Mouse (Mus musculus) inflammation-experienced regulatory T-cells, adult 6 months (primary cell): ENCODE measurements around the gene Acss1. TPM values are rescaled to one million over a fixed set of nuclear protein-coding genes. Genes with fewer than 3 reads are reported as not detected.

Experiments
- ATAC-seq: one replicate; pipeline ENCODE4 v1.8.0; 2017
- polyA plus RNA-seq, 3 experiments: library from polyadenylated mRNA; unstranded; fragments of 100-300 nt; shearing (Covaris generic); gene quantifications; one replicate each; pipeline ENCODE4 v1.2.1; 2017

Acss1 gene
- polyA plus RNA-seq, result 10 to 100 TPM in 2 of 3 experiments, 1 to 10 TPM in 1; 7.4 to 18.7 (median 13.7) TPM

DNA sequence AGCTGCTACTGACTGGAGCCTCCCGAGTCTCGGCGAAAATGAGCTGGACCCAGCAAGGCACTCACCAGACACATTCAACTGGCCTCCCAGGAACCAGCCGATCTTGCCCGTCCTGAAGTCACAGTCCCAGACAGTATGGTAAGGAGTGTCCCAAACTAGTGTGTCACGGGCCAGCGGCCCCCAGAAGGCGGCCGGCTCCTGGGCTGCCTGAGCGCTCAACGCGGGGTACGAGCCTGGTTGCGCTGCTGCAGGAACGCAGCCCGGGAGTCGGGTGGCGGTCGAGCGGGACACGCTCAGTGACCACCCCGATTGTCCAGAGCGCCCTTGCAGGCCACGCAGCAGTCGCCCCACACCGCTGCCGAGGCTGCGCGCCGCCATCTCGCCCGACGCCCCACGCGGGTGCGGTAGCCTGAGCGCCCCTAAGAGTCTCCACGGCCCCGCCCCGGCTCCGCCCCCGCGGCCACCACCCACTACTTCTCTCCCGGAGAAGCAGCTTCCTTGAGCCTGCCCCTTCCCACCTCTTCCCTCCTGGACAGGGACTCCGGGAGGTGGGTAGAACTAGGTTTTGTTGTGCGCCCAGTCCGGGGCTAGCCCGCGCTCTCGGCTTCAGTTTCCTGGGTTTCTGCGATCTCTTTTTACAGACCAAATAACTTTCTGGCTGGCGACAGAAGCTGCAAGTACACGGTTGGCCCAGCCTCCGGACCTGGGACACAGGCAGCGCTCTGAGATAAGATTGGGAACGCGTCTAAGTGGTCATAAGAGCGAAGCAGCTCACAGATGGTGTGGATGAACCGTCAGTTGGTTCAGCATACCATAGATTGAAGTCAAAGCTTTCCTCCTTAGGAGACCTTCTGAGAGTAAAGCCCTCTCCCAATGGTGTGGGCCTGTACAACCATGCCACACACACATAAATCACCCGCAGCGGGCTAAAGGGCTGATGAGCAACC, at the start of gene Acss1:
Acss1 (minus strand) TSS at position 681 of the 947 bp plus-strand sequence.
- peak; percentile 33 for ATAC-seq

DNA sequence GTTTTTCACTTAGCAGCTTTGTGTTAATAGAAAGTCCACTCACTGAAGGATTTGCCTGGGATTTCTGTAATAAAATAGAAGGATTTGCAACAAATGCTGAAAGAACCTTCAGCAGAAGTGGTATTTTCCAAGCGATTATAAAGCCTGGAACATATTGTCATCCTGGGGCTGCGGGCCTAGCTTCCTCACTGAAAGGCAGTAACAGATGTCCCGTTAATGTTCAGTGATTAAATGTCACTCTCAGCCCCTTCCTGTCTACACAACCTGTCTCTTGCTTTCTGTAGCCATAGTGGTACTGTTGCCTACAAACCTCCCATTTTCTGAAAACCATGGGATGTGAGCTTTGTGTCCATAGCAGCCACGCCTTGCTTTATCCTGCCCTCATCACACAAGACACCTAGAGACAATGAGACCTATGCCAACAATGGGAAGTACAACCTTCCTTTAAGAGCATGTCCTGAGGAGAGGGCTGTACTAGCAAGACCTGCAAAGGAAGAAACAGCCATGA, 43.9 kb upstream of the Acss1 start:
- no peak for ATAC-seq

DNA sequence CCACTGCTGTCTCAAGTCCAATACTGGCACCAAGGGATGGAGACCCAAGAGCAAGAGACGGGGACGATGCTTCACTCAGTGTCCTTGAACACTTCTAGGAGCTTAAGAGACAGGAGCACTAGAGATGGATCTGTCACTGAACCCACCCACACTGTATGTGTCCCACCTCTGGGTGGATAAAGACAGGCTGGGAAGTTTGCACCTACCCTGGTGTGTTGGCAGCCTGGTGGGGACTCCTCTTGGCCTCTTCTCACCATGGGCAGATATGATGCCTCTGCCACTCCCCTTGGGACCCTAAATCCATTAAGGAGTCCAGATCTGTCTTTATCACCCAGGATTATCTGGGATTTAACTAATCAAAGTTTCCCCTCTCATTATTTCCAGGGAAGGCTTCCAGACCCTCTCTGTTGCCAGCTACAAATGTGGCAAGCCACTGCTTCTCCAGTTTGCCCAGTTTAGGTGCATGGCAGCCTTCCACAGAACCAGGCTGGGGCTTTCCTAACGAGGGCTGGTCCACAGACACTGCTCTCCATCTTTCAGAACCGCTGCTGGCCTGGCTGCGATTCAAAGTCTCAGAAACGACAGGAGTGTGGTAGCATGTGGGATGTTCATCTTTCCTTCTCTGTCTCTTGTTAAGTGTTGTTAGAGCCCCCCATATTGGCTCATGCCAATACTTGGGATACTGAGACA, 23.3 kb upstream of the Acss1 start:
- no peak for ATAC-seq

- no peak for ATAC-seq
Observed at GRCm38 (mm10) chr2:150690216-150690615, 21.9 kb upstream of the Acss1 start.

DNA sequence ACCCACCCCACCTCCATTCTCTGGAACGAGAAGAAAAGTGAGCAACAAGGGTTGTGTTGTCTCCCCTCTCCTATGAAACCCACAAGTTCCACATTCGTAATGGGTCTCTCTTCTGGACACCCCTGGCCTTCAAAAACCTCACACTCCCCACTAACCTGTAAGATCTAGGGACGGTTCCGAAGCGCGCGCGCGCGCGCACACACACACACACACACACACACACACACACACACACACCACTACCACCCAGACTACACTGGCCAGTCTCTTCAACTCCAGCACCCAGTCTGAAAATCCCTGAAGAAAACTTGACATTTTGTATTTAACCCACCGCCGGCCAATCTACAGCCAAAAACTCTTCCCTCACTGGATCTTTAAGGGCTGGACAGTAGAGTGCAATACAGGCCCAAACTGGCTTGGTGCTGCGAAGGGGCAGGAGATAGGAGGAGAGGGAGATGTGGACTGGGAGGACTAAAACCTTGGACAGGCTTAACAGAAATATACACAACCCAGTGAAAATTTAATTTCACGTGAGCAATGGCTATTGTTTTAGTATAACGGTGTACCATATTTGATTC, 21.0 kb upstream of the Acss1 start, which contains the start of gene Vsx1:
Vsx1 (minus strand) TSS at position 138 of the 578 bp plus-strand sequence.
- ATAC-seq, result no peak

- no peak for ATAC-seq
Observed at GRCm38 (mm10) chr2:150688541-150689186, 20.4 kb upstream of the Acss1 start.

DNA sequence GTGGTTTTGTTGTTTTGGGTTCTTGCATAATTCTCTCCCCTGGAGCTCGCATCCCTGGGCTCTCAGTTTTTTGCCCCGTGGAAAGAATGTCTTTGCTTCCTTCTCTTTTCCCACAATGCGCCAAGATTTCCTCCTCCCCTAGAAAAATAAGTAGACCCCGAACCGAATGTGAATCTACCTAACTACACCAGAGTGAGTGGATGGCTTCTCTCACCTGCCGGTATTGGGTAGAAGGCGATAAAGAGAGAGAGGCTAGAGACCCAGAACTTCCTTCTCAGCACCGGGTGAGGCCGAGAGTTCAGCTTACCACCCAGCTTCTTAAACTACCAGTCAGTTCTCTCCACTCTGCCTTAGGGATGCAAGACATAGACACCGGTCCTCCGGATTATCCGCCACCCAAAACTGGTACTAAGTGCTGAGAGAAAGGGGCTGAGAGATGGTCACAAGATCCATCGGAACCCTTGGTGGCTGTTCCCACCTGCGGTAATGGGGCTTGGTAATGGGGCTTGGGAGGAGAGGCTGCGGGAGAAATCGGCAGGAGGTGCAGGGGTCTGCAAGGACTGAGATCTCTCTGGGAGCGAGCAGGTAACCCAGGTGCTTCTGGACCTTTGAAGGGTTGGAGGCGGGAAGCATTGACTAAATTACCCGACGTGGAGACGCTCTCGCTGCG, 19.7 kb upstream of the Acss1 start:
- ATAC-seq, result no peak

- ATAC-seq, result no peak
Observed at GRCm38 (mm10) chr2:150685389-150685788, 17.1 kb upstream of the Acss1 start.

DNA sequence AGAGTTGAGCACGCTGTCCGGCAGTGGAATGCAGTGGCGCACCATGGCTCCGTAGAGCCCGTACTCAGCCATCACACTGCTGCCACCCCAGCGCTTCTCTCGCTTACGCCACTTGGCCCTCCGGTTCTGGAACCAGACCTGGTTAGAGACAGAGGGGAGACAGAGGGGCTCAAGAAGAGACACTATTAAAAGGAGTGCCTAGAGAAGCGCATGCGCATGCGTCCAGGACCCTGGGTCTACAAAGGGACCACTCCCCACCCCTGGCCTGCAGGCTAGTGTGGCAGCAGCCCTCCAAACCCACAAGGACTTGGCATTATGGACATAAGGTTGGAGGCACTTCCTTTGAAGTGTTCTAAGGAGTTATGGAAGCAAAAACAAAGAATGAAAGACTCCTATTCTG, 16.2 kb upstream of the Acss1 start:
- ATAC-seq, result no peak

- no peak for ATAC-seq
Observed at GRCm38 (mm10) chr2:150681581-150681980, 13.3 kb upstream of the Acss1 start.

DNA sequence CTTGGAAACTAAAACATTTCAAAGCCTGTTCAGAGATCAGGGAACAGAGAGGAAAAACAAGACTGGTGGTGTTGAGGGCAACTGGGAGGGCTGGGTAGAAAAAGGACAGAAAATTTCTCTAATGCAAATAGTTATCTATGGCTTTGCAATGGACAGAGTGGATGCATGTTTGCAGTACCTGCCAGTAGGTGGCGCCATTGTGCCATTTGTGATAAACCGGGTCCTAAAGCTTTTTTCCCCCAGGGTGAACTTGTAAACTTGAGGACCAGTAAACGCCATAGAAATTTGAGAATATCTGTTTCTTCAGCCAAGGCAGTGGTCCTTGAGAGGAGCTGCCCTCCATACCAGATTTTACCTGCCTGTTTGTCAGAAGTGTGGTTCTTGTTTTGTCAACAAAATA, 10.1 kb upstream of the Acss1 start:
- ATAC-seq, result peak; percentile 55

DNA sequence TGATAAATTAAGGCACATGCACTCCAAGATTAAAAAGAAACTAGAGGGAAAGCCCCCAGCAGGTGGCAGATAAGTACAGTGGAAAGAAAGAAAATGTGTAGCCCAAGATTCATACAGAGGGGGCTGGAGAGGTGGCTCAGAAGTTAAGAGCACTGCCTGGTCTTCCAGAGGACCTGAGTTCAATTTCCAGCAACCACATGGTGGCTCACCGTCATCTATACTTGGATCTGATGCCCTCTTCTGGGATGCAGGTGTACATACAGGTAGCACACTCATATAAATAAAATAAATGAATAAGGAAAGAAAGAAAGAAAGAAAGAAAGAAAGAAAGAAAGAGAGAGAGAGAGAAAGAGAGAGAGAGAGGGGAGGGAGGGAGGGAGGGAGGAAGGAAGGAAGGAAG, 7.2 kb upstream of the Acss1 start:
- peak; percentile 15 for ATAC-seq

GRCm38 (mm10) chr2:150674900-150675299, 6.6 kb upstream of the Acss1 start:
- ATAC-seq, result peak; percentile 79

- ATAC-seq, result no peak
Observed at GRCm38 (mm10) chr2:150673929-150674328, 5.6 kb upstream of the Acss1 start.

DNA sequence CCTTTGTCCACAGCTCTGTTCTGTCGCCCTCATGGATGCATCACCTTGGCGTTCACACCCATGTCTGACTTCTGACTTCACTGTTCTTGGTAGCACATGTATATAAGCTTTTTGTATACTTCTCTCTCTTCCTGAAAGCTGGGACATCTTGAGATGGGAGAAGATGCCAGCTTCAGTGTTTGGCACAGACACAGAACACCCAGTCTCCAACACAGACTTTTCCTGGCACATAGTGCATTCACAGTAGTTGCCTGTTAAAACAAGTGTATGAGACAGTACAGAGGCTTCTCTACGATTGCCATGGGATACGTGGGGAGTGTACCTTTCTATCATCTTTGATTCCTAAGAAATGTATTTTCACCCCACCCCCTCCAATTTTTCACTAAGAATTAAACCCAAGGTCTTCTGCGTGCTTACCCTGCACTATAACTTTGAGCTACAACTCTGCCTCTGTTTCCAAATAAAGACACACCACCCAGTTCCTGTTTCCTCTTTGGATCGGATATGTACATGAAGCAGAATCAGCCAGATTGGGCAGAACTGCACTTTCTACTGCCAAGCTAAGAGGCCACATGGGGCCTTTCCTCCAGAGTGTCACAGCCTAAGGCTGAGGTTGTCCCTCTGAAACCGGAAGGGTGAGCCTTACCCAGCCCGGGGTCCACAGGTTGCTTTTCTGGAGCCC, 3.5 kb upstream of the Acss1 start:
- ATAC-seq, result no peak

DNA sequence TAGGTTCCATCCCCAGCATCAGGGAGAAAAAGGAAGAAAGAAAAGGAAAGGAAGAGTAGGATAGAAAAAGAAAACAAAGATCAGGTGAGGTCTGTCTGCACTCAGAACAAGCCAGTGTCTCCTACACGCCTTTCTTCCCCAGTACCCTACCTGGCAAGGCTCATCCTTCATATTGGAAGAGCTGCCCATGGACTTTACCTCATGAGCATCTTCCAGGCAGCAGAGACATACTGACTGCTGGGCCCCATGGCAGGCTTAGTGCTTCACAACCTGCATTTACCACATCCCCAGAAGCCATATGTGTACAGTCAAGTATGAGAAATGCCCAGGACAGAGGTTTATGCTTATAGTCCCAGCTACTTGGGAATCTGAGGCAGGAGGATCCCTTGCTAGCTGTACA, 2.6 kb upstream of the Acss1 start:
- ATAC-seq, result no peak

- ATAC-seq, result no peak
Observed at GRCm38 (mm10) chr2:150669454-150670045, 1.2 kb upstream of the Acss1 start.

DNA sequence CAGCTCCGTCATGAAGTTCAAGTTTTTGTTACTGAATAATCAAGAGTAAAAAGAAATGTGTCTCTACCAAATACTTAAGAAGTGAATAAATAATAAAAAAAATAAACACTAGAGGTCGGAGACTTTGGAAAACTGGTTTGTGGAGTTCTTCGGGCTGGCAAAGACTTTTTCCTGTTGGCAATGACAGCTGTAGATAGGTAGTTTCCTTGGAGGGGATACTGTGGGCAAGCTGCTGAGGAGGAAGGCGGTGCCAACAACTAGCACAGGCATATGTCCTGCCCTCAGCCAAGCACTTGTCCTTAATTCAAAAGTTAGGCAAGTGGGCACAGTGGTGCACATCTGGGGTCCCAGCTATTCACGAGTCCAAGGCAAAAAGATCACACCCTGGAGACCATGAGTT, 656 bp upstream of the Acss1 start:
- no peak for ATAC-seq

DNA sequence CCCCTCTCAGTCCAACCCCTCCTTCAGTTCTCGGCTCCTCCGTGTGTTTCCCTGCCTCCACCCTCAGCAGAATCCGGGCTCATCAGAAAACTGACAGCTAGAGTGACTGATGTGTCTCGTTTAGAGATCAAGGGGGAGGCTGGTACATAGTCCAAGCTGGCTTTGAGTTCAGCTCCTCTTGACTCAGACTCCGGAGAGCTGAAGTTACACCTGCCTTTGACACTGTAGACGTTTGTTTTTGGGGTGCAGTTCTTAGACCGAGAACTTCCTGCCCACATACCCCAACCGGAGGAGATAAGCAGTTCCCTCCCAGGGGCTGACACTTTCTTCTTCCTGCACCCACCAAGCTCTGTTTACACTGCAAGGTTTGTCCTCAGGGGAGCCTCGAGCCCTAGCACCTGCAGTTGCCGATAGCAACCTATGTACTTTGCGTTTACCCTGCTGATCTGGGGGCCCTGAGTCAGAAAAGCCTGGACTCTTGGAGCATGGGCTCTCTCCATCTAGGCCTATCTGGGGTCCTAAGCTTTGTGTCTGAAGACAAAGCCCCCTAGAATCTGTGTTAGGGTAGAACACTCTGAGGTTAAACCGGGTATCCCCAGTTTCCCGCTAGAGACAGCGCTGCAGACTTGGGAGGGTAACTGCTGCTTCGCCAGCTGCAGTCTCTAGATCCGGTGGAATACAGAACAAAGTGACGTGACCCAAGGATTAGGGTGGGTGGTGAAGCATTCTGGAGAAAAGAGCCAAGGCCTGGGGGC, 1.1 kb downstream of the Acss1 start:
- ATAC-seq, result peak; percentile 89

- ATAC-seq, result no peak
Observed at GRCm38 (mm10) chr2:150666723-150667064, 1.6 kb downstream of the Acss1 start.
